Mouse (Mus musculus): Measurements from ENCODE around the gene Nemp1.

DNA sequence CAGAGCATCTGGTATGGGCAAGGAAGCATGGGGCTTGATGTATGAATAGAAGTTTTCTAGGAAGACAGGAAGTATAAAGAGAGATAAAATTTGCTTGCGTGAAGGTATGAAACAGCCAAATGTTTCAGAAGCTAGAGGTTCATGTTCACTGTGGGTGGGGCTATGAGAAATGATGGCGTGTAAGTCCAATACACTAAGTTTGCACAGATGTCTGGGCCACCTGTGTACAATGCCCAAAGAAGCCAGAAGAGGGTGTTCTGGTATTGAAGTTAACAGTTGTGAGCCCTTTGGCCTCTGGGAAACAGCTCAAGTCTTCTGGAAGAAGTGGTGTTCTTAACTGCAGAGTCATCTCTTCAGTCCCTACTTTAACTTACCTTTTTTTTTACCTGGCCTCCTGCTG is 3.5 kb downstream of the Nemp1 start:
- no peak for TF ChIP-seq CTCF (IDR thresholded peaks at IDR 0.05; ENCODE audit: borderline replicate concordance, insufficient read depth, low read depth, low read length)
- TF ChIP-seq POLR2A (IDR thresholded peaks at IDR 0.05; ENCODE audit: borderline replicate concordance, insufficient read depth, low read length) = no peak
